Mouse (Mus musculus): ENCODE data around the gene Cnr2. TPM values are rescaled to one million over a fixed set of nuclear protein-coding genes. Genes with fewer than 3 reads are reported as not detected.

Gene Cnr2
- polyA plus RNA-seq, 1 experiment from 2014 or later, result 0.16 TPM

DNA sequence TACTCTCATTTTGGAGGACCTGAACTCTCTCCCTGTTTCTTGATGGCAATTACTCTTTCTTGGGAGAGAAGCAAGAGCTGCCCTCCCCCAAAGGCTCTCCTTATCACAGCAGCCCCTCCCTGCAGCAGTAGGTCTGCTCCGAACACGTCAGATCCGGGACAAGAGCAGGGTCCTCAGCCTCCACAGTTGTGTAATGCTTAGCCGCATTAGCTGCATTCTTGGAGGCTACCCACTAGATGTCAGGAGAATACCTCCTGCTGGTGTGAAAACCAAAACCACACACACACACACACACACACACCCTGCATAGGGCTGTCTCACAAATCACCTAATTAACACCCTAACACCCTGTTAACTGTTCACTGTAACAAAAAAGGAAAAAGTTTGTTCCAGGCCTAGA, 2.3 kb upstream of the Cnr2 start:
- Histone ChIP-seq H3K4me3 (replicated peaks) (no peak overlapping the region), H3K27me3 (no peaks in the 10 kb centered on the region), H3K9ac (replicated peaks) (no peak overlapping the region), H3K9me3 (no peaks in the 10 kb centered on the region), H3K4me2 (replicated peaks) (no peak overlapping the region), H3K4me1 (replicated peaks) (no peaks in the 10 kb centered on the region), H3K36me3 (no peaks in the 10 kb centered on the region), H3K27ac (no peak overlapping the region)
- 71% methylated on average over 4 of the region's 4 CpGs for WGBS
- no peak for ATAC-seq

DNA sequence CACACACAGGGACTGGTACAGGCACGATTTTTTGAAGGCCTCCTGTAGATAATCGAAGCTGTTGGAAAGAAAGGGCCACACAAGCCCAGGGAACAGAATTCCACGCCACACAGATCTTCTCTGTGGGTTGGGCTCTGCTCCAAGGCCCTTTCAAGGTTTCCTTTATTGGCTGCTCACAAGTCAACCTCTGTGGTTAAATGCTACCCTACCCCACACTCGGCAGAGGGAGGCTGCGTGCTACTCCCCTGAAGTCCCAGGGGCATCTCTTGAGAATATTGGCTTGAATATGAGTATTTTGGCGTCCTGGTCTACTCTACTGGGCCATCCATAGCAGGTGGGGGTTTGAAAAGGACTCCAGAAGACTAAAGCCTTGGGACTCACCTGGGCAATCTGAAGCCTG, 963 bp downstream of the Cnr2 start:
- no peak overlapping the region for H3K9ac ChIP-seq (replicated peaks)
- no peaks in the 10 kb centered on the region for H3K4me1 ChIP-seq (replicated peaks)
- 78% methylated on average over 6 of the region's 6 CpGs for WGBS
- no peak overlapping the region for H3K27ac ChIP-seq
- no peaks in the 10 kb centered on the region for H3K27me3 ChIP-seq
- no peaks in the 10 kb centered on the region for H3K36me3 ChIP-seq
- H3K4me2 ChIP-seq (replicated peaks), result no peak overlapping the region
- no peak overlapping the region for H3K4me3 ChIP-seq (replicated peaks)
- H3K9me3 ChIP-seq, result no peaks in the 10 kb centered on the region
- ATAC-seq, result no peak

DNA sequence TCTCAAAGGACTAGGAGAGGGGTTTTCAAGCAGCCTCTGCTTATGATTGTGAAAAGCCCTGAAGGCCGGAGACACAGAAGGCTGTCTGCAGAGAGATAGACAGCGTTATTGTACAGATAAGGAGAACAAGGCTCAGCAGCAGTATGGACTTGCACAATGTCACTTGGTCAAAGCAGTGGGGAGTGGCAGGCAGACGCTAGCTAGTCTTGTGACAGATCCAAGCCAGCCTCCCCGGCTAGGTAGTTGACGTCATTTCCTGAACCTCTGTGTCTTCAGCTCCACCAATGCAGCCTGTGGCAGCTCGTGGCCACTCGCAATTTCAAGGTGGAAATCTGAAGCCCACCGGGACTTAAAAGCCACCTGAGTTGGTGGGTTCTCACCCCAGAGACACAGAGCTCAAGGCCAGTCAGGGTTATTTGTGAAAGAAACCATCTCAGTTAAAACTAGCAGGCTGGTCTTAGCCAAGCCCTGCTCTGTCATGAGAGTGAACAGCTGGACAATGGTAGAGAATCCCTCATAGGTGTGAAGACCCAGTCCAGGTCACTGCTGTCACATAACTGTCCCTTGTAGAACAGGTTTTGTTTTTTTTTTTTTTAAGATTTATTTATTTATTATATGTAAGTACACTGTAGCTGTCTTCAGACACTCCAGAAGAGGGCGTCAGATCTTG, 3.3 kb downstream of the Cnr2 start:
- whole genome bisulfite sequencing, result 80% methylated on average over 9 of the region's 9 CpGs
- Histone ChIP-seq H3K4me2 (replicated peaks) (no peak overlapping the region), H3K4me3 (replicated peaks) (no peak overlapping the region), H3K9ac (replicated peaks) (no peak overlapping the region), H3K36me3 (no peaks in the 10 kb centered on the region), H3K9me3 (no peaks in the 10 kb centered on the region), H3K27ac (no peak overlapping the region), H3K27me3 (no peaks in the 10 kb centered on the region), H3K4me1 (replicated peaks) (no peaks in the 10 kb centered on the region)
- no peak for ATAC-seq

DNA sequence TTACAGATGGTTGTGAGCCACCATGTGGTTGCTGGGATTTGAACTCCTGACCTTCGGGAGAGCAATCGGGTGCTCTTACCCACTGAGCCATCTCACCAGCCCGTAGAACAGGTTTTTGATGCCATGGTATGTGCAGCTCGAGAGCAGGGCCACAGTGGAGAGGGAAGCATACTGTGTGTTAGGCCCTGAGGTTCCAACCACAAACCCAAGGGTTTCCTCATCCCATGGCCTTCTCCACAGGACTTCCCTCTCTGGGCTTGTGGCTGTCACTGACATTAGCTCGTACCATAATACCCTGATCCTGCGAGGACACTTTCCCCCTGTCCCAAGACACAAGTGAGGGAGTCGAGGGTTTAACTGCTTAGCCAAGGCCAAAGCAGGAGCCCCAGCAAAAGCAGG, 3.9 kb downstream of the Cnr2 start:
- Histone ChIP-seq H3K4me1 (replicated peaks) (no peaks in the 10 kb centered on the region), H3K4me3 (replicated peaks) (no peak overlapping the region), H3K27ac (no peak overlapping the region), H3K4me2 (replicated peaks) (no peak overlapping the region), H3K9ac (replicated peaks) (no peak overlapping the region), H3K9me3 (no peaks in the 10 kb centered on the region), H3K36me3 (no peaks in the 10 kb centered on the region), H3K27me3 (no peaks in the 10 kb centered on the region)
- WGBS, result 87% methylated on average over 7 of the region's 7 CpGs
- ATAC-seq, result no peak

DNA sequence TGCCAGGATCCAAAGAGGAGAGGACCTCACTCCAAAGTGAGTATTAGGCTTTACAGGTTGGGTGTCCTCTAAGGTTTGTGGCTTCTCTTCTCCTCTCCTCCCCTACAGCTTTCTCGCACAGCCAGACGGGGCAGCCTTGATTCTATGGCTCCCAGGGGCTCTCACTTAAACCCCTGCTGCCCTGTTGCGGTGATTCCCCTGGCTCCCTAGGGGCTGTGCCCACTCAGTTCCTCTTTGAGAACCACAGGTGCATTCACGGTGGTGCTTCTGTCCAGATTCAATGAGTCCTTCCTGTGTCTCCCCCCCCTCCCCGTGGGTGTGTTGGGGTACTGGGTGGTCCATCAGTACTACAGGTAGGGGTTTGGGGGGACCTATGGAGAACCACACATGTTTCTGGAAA, 4.8 kb downstream of the Cnr2 start:
- no peak for ATAC-seq
- Histone ChIP-seq H3K36me3 (no peaks in the 10 kb centered on the region), H3K27me3 (no peaks in the 10 kb centered on the region), H3K9ac (replicated peaks) (no peak overlapping the region), H3K9me3 (no peaks in the 10 kb centered on the region), H3K4me1 (replicated peaks) (no peaks in the 10 kb centered on the region), H3K4me3 (replicated peaks) (no peak overlapping the region), H3K27ac (no peak overlapping the region), H3K4me2 (replicated peaks) (no peak overlapping the region)
- 79% methylated on average over 5 of the region's 5 CpGs for WGBS

DNA sequence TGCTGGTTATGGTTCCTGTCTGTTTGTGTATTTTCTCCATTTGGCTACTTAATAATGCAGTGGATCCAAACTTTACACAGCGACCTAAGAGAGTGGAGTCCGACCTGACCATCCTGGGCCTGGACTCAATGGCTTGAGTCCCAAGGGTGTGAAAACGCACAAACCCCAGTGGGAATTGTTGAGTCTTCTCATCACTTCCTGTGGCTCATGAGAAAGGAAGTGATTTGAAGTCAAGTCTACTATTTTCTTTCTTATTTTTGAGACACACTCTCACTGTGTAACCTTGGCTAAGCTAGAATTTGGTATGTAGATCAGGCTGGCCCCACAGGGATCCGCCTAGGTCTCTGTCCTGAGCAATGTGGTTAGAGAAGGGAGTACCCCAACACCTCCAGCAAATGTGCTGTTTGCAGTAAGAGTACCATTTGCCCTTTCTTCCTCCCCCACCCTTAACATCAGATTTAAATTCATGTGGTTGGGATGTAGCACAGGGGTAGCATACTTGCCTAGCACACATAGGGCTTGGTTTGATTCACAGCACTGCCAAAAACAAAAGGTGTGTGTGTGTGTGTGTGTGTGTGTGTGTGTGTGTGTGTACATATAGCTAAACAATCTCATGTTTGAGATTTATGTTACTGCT, 7.5 kb downstream of the Cnr2 start:
- ATAC-seq, result no peak
- no peaks in the 10 kb centered on the region for H3K27me3 ChIP-seq
- H3K4me2 ChIP-seq (replicated peaks), result no peak overlapping the region
- 89% methylated on average over 4 of the region's 4 CpGs for WGBS
- H3K9me3 ChIP-seq, result no peaks in the 10 kb centered on the region
- no peaks in the 10 kb centered on the region for H3K36me3 ChIP-seq
- no peak overlapping the region for H3K4me3 ChIP-seq (replicated peaks)
- no peaks in the 10 kb centered on the region for H3K4me1 ChIP-seq (replicated peaks)
- H3K27ac ChIP-seq, result no peak overlapping the region
- H3K9ac ChIP-seq (replicated peaks), result no peak overlapping the region

DNA sequence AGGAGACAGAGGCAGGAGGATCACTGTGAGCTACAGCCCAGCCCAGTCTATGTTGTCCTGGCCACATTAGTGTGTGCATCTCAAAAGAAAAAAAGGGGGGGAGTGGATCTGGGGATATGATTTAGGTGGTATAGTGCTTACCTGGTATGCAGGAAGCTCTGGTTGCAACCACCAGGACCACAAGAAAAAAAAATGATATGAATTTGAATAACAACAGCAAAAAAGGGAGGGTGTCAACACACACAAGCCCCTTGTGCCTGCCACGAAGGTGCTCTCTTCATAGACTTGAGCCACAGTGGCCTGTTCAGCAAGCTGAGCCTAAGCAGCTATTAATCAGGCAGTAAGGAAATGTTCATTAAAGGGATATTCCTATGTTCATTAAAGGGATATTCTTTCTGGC, 9.6 kb downstream of the Cnr2 start:
- Histone ChIP-seq H3K27ac (no peak overlapping the region), H3K4me3 (replicated peaks) (no peak overlapping the region), H3K4me2 (replicated peaks) (no peak overlapping the region), H3K9me3 (no peaks in the 10 kb centered on the region), H3K36me3 (no peaks in the 10 kb centered on the region), H3K4me1 (replicated peaks) (no peaks in the 10 kb centered on the region), H3K27me3 (no peaks in the 10 kb centered on the region), H3K9ac (replicated peaks) (no peak overlapping the region)
- ATAC-seq, result no peak
- 53% methylated on average over 1 of the region's 1 CpGs for WGBS

DNA sequence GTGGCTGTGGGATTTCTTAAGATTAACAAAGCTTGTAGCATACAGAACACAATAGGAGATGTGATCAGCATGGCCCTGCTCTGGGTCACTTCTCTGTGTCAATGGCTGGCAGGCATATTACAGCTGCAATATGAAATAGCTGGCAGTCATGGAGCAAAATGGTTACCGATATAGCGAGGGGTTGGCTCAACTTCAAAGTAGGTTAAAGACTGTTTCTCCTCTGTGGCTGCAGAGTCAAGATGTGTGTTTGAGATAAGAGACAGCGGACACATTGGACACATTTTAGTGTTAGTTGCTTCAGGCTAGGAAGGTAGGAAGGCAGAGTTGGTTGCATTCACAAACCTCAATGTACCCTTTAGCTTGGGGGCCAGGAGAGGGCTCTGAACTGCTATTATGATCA, 11.4 kb downstream of the Cnr2 start:
- Histone ChIP-seq H3K27ac (no peak overlapping the region), H3K9ac (replicated peaks) (no peak overlapping the region), H3K4me3 (replicated peaks) (no peak overlapping the region), H3K27me3 (no peaks in the 10 kb centered on the region), H3K36me3 (no peaks in the 10 kb centered on the region), H3K4me2 (replicated peaks) (no peak overlapping the region), H3K9me3 (no peaks in the 10 kb centered on the region), H3K4me1 (replicated peaks) (no peaks in the 10 kb centered on the region)
- WGBS, result 90% methylated on average over 3 of the region's 3 CpGs
- no peak for ATAC-seq

DNA sequence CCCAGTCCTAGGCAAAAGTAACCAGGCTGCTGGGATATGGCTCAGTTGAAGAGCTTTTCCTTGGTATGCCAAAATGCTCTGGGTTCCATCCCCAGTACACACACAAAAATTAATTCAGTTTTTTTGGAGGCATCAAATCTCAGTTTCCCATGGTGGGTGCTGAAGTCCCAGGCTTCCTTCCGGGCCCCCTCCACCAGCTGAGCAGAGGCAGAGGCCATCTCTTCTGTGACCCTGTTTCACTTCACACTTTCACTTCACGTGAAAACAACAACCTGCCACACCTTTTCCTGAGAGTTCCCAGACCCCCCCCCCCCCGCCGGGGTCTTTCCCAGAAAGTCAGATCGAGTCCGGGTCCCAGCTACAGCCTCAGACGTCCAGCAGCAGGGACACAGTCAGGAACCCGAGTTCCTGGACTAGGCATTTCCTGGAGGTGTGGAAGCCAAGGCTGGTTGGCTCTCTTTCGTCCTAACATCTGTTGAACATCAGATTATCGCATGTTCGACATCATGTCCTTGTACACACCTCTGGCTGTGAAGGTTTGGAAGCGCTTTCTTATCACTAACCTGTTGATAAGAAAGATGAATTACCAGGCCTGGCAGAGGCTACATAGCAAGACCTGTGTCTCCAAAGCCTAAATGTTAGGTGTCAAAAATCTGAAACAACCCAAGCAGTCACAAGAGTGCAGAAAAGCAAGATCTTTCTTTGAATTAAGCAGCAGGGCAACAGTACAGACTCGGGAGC, 14.3 kb downstream of the Cnr2 start:
- Histone ChIP-seq H3K4me3 (replicated peaks) (no peak overlapping the region), H3K4me1 (replicated peaks) (peaks cover 12% of the 10 kb centered on the region), H3K4me2 (replicated peaks) (no peak overlapping the region), H3K27me3 (no peaks in the 10 kb centered on the region), H3K27ac (no peak overlapping the region), H3K9me3 (no peaks in the 10 kb centered on the region), H3K9ac (replicated peaks) (no peak overlapping the region), H3K36me3 (no peaks in the 10 kb centered on the region)
- WGBS, result 79% methylated on average over 13 of the region's 13 CpGs
- ATAC-seq, result no peak

DNA sequence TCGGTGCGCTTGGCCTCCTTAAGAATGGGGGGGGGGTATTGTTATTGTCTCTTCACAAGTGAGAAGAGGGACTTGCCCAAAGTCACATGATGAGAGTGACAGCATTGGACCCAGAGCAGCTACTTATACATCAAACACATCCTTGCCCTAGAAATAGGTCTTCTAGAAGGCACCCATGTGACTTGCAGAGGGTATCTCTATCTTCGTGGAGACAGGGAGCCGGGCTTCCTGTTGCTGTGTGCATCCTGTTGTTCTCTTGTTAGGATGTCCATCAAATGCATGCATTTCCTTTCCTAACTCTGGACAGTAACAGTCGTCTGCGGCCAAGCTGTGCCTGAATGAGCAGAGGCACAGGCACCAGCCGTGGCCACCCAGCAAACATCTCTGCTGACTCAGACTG, 16.3 kb downstream of the Cnr2 start:
- WGBS, result 72% methylated on average over 7 of the region's 7 CpGs
- Histone ChIP-seq H3K36me3 (no peaks in the 10 kb centered on the region), H3K4me1 (replicated peaks) (peaks cover 12% of the 10 kb centered on the region), H3K4me3 (replicated peaks) (no peak overlapping the region), H3K9ac (replicated peaks) (no peak overlapping the region), H3K27me3 (no peaks in the 10 kb centered on the region), H3K27ac (no peak overlapping the region), H3K9me3 (no peaks in the 10 kb centered on the region), H3K4me2 (replicated peaks) (no peak overlapping the region)
- no peak for ATAC-seq

DNA sequence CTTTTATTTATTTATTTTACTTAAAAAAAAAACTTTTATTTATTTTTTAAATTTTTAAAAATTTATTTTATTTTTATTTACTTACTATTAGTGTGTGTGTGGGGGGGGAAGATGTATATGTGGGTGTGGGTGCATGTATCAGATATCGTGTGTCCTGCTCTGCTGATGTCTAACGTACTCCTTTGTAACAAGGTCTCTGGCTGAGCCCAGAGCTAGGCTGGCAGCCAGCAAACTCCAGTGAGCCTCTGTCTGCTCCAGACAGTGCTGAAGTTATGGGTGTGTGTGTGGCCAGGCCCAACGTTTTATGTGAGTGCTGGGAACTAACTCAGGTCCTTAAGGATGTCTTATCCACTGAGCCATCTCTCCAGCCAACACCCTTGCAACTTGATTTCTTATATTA, 17.0 kb downstream of the Cnr2 start:
- peaks cover 12% of the 10 kb centered on the region for H3K4me1 ChIP-seq (replicated peaks)

DNA sequence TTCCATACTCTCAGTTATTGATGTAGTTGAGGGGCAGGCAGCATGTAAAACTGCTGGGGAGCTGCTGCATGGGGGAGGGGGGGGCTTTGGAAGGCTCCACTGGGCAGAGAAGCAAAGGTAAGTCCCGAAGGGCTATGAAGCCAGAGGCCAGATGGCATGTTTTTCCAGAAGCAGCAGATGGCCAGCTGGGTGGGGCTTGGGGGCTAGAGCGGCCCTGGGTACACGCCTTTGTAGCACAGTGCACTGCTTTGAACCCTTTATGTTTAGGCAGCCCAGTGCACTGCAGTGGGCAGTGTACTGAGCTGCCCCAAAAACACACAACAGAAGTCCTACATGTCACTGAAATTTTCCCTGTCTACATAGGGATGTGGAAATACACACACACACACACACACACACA, 17.6 kb downstream of the Cnr2 start:
- H3K9me3 ChIP-seq, result no peaks in the 10 kb centered on the region
- 21% methylated on average over 3 of the region's 3 CpGs for WGBS
- H3K27ac ChIP-seq, result peak overlapping the region; percentile 20
- peak; percentile 89 for ATAC-seq
- peaks cover 12% of the 10 kb centered on the region for H3K4me1 ChIP-seq (replicated peaks)
- no peak overlapping the region for H3K4me2 ChIP-seq (replicated peaks)
- H3K9ac ChIP-seq (replicated peaks), result no peak overlapping the region
- no peak overlapping the region for H3K4me3 ChIP-seq (replicated peaks)
- H3K36me3 ChIP-seq, result no peaks in the 10 kb centered on the region
- H3K27me3 ChIP-seq, result no peaks in the 10 kb centered on the region

More for the DNA sequence above, 17.0 kb downstream of the Cnr2 start:
- WGBS, result 59% methylated on average over 3 of the region's 3 CpGs
- H3K27ac ChIP-seq, result peak overlapping the region; percentile 20; the same call in 1 of the 2 replicates
- H3K36me3 ChIP-seq, result no peaks in the 10 kb centered on the region
- ATAC-seq, result no peak
- H3K27me3 ChIP-seq, result no peaks in the 10 kb centered on the region
- no peak overlapping the region for H3K9ac ChIP-seq (replicated peaks)
- H3K4me2 ChIP-seq (replicated peaks), result no peak overlapping the region
- H3K4me3 ChIP-seq (replicated peaks), result no peak overlapping the region
- no peaks in the 10 kb centered on the region for H3K9me3 ChIP-seq
